Mouse (Mus musculus): ENCODE data around the gene Hmgxb4. TPM values are rescaled to one million over a fixed set of nuclear protein-coding genes. Genes with fewer than 3 reads are reported as not detected.

Hmgxb4 gene
- 5.4 TPM for polyA plus RNA-seq (2014; fragmentation: Illumina TruSeq; extraction: RNeasy Lipid Tissue Mini Kit (QIAGEN cat#74804); ENCODE audit: low read depth, low replicate concordance)

GRCm38 (mm10) chr8:74993081-74993474 lies at the start of gene Hmgxb4:
Hmgxb4 (plus strand) TSS chr8:74993356.

GRCm38 (mm10) chr8:75033511-75034243 lies 40.5 kb downstream of the Hmgxb4 start, which contains the start of gene Tom1:
Tom1 (plus strand) TSS chr8:75033705.

Other genes with a start within 250 kb of the Hmgxb4 start
- not detected for gene Isx, start 120.2 kb upstream of the Hmgxb4 start, polyA plus RNA-seq (2014; fragmentation: Illumina TruSeq; extraction: RNeasy Lipid Tissue Mini Kit (QIAGEN cat#74804); ENCODE audit: low read depth, low replicate concordance)
- 1.7 TPM for gene Tom1, start 40.3 kb downstream of the Hmgxb4 start, polyA plus RNA-seq (2014; fragmentation: Illumina TruSeq; extraction: RNeasy Lipid Tissue Mini Kit (QIAGEN cat#74804); ENCODE audit: low read depth, low replicate concordance)
- 7.0 TPM for gene Hmox1, start 100.3 kb downstream of the Hmgxb4 start, polyA plus RNA-seq (2014; fragmentation: Illumina TruSeq; extraction: RNeasy Lipid Tissue Mini Kit (QIAGEN cat#74804); ENCODE audit: low read depth, low replicate concordance)
- not detected for gene Mcm5, start 116.2 kb downstream of the Hmgxb4 start, polyA plus RNA-seq (2014; fragmentation: Illumina TruSeq; extraction: RNeasy Lipid Tissue Mini Kit (QIAGEN cat#74804); ENCODE audit: low read depth, low replicate concordance)
- not detected for gene Rasd2, start 220.6 kb downstream of the Hmgxb4 start, polyA plus RNA-seq (2014; fragmentation: Illumina TruSeq; extraction: RNeasy Lipid Tissue Mini Kit (QIAGEN cat#74804); ENCODE audit: low read depth, low replicate concordance)

Data from liver, adult 10 weeks (tissue).